Mouse (Mus musculus) liver, embryonic 14.5 days (tissue): ENCODE data around the gene Mapk13. TPM values are rescaled to one million over a fixed set of nuclear protein-coding genes. Genes with fewer than 3 reads are reported as not detected.
"Not testable (repeated sequence)": the region's sequence is repeated elsewhere in the genome, so short reads cannot be mapped to it uniquely, and the experiment has no call there.

Source experiments
- ATAC-seq: fragments of 200-750 bp; cut with Nextera tagmentation; 2 replicates; pipeline ENCODE4 v1.8.0; 2017; ENCODE audit warnings: moderate number of reproducible peaks, mild to moderate bottlenecking, moderate library complexity; ENCODE audit not compliant: insufficient read depth
- DNase-seq, 3 experiments: peaks; one replicate each; pipeline ENCODE4 v3.0.0-alpha.2; 2012 to 2013; ENCODE audit warnings: low read depth in 3 of 3, low spot score in 3 of 3
- H3K27ac ChIP-seq: fragments of 300-500 bp; sonication (generic); 2 replicates; pipeline ENCODE4 v1.5.1; 2014; ENCODE audit warnings: moderate library complexity, mild to moderate bottlenecking, control low read depth, inconsistent platforms
- H3K27me3 ChIP-seq: fragments of 300-500 bp; sonication (generic); 2 replicates; pipeline ENCODE4 v1.6.1; 2014; ENCODE audit warnings: mild to moderate bottlenecking, low read length, moderate library complexity; ENCODE audit not compliant: control insufficient read depth, insufficient read depth
- H3K36me3 ChIP-seq: fragments of 300-500 bp; sonication (generic); replicated peaks from 2 replicates; pipeline ENCODE4 v1.6.1; 2014; ENCODE audit warnings: low read depth; ENCODE audit not compliant: control insufficient read depth, insufficient read depth
- H3K4me1 ChIP-seq, 2 experiments: fragments of 200-500 bp in 1 of 2; fragments of 300-500 bp in 1 of 2; sonication (generic) in 1 of 2; replicated peaks; 2 replicates each; pipeline ENCODE4 v1.6.1; 2012 to 2014; ENCODE audit warnings: antibody characterized with exemption in 1 of 2, inconsistent platforms in 1 of 2, low read length in 1 of 2; ENCODE audit not compliant: control insufficient read depth in 2 of 2, insufficient read depth in 2 of 2
- H3K4me2 ChIP-seq: fragments of 300-500 bp; sonication (generic); 2 replicates; pipeline ENCODE4 v1.6.1; 2014; ENCODE audit warnings: low read depth, mild to moderate bottlenecking, control low read depth, moderate library complexity
- H3K4me3 ChIP-seq, 2 experiments: fragments of 200-500 bp in 1 of 2; fragments of 300-500 bp in 1 of 2; sonication (generic) in 1 of 2; 2 replicates each; pipeline ENCODE4 v1.5.1; 2012 to 2014; ENCODE audit warnings: low read depth in 2 of 2, low read length in 2 of 2, mild to moderate bottlenecking in 2 of 2, control low read depth in 1 of 2, inconsistent platforms in 1 of 2, moderate library complexity in 1 of 2; ENCODE audit not compliant: insufficient read depth in 1 of 2
- H3K9ac ChIP-seq: fragments of 300-500 bp; sonication (generic); replicated peaks from 2 replicates; pipeline ENCODE4 v1.6.1; 2014; ENCODE audit warnings: mild to moderate bottlenecking, control low read depth, moderate library complexity
- H3K9me3 ChIP-seq: fragments of 300-500 bp; sonication (generic); 2 replicates; pipeline ENCODE4 v1.6.1; 2016; ENCODE audit warnings: low read length, mixed read lengths; ENCODE audit not compliant: control insufficient read depth
- CTCF ChIP-seq: IDR thresholded peaks from 2 replicates; pipeline ENCODE4 v1.5.1; 2016; ENCODE audit warnings: antibody characterized with exemption, low read depth, control low read depth
- EP300 ChIP-seq: IDR thresholded peaks from 2 replicates; pipeline ENCODE4 v1.6.1; 2016; ENCODE audit warnings: antibody characterized with exemption, low read depth
- WGBS: fragments of 180-500 bp; shearing (Covaris S2); extraction: QIAGEN DNeasy Blood & Tissue Kit; methylation state at CpG from one replicate; pipeline ENCODE4 v1.1.7; 2014; ENCODE audit not compliant: insufficient replicate concordance; 5-methylcytosine and 5-hydroxymethylcytosine counted together
- polyA plus RNA-seq, 2 experiments: library from polyadenylated mRNA; depleted of rRNA in 1 of 2; stranded (reverse) in 1 of 2; unstranded in 1 of 2; fragments of >200 nt; fragmentation: Nextera tagmentation in 1 of 2; extraction: Ambion mirVana in 1 of 2; gene quantifications; 2 replicates each; pipeline versions ENCODE4 v1.2.1 to v1.2.3; 2012 to 2014

Gene Mapk13
- polyA plus RNA-seq, 2 experiments = 1.6 TPM

GRCm38 (mm10) chr17:28774303-28774702 is 5.2 kb downstream of the Mapk13 start:
- H3K4me2 ChIP-seq, H3K27ac ChIP-seq, H3K36me3 ChIP-seq, ATAC-seq, H3K9me3 ChIP-seq, DNase-seq, H3K4me1 ChIP-seq, H3K9ac ChIP-seq, H3K4me3 ChIP-seq: not testable (repeated sequence)
- WGBS = 90% methylated on average over 7 of the region's 9 CpGs
- H3K27me3 ChIP-seq = peaks cover 22% of the 10 kb centered on the region
- TF ChIP-seq CTCF = peak; percentile 70

- WGBS = 70% methylated on average over 4 of the region's 4 CpGs
- no peak overlapping the region for H3K4me3 ChIP-seq
- H3K27ac ChIP-seq = no peak overlapping the region
- DNase-seq = no peak
- no peaks in the 10 kb centered on the region for H3K4me1 ChIP-seq
- H3K36me3 ChIP-seq = no peaks in the 10 kb centered on the region
- no peak overlapping the region for H3K4me2 ChIP-seq
- ATAC-seq = no peak
- TF ChIP-seq CTCF (no peak), EP300 (no peak)
- peaks cover 14% of the 10 kb centered on the region for H3K27me3 ChIP-seq
- H3K9me3 ChIP-seq = no peaks in the 10 kb centered on the region
- no peak overlapping the region for H3K9ac ChIP-seq
These were observed 6.1 kb downstream of the Mapk13 start for GRCm38 (mm10) chr17:28775161-28775560.

- Histone ChIP-seq H3K36me3 (no peaks in the 10 kb centered on the region), H3K4me1 (no peaks in the 10 kb centered on the region), H3K4me3 (no peak overlapping the region), H3K9me3 (no peaks in the 10 kb centered on the region), H3K27ac (no peak overlapping the region), H3K9ac (no peak overlapping the region), H3K27me3 (no peaks in the 10 kb centered on the region), H3K4me2 (no peak overlapping the region)
- ATAC-seq = no peak
- no peak for DNase-seq
- TF ChIP-seq EP300 = no peak
- TF ChIP-seq CTCF = peak; percentile 72
- 72% methylated on average over 3 of the region's 3 CpGs for WGBS
These were observed 7.7 kb downstream of the Mapk13 start for GRCm38 (mm10) chr17:28776817-28777216.

DNA sequence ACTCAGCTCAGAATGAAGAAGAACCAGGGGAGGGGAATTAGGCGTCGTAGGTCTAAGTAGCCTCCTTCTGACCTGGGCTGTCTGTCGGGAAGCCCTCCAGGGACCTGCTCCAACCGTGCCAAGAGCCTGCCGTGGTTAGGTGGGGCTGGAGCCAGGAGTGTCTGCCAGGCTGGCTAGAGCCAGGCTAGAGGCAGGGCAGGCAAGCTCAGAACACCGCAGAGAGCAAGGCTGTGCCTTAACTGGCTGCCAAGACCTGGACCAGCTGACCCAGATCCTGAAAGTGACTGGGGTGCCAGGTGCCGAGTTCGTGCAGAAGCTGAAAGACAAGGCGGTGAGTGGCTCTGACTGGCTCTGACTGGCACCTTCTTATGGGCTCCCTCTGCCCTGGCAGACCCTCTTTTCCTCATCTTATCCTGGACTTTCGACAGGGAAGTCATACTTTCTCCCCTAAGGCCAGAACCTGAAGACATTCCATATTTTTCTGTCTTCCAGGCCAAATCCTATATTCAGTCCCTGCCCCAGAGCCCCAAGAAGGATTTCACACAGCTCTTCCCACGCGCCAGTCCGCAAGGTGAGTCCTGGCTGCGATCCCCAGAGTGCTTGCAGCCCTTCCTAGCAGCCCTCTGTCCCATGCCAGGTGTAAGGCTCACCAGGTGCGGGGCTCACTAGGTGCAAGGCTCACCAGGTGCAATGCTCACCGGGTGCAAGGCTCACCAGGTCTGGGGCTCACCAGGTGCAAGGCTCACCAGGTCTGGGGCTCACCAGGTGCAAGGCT is 8.3 kb downstream of the Mapk13 start:
- WGBS = 72% methylated on average over 16 of the region's 16 CpGs
- ATAC-seq = no peak
- DNase-seq = no peak
- H3K4me3 ChIP-seq = no peak overlapping the region
- no peaks in the 10 kb centered on the region for H3K27me3 ChIP-seq
- no peaks in the 10 kb centered on the region for H3K36me3 ChIP-seq
- H3K9ac ChIP-seq = no peak overlapping the region
- no peaks in the 10 kb centered on the region for H3K4me1 ChIP-seq
- H3K4me2 ChIP-seq = no peak overlapping the region
- no peak overlapping the region for H3K27ac ChIP-seq
- H3K9me3 ChIP-seq = no peaks in the 10 kb centered on the region
- TF ChIP-seq EP300 (no peak), CTCF (no peak)

DNA sequence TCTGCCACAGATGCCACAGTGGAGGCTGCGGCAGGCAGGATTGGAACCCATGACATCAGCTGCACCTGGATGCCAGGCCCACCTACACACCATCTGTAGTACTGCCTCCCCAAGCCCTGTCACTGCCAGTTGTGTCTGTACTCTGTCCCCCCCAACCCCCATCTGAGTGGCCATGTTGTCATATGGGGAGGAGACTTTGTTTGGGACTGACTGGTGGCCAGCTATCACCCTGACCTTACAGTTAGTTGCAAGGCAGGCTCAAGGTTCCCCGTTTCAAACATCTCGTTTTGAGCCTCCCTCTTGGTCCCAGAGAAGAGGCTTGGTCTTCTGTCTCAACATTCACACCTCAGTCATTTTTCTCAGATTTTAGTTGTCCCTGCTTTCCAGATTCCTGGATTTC is 10.6 kb downstream of the Mapk13 start:
- Histone ChIP-seq H3K9ac (no peak overlapping the region), H3K4me1 (no peaks in the 10 kb centered on the region), H3K9me3 (no peaks in the 10 kb centered on the region), H3K27me3 (no peaks in the 10 kb centered on the region), H3K36me3 (no peaks in the 10 kb centered on the region), H3K4me3 (no peak overlapping the region), H3K27ac (no peak overlapping the region), H3K4me2 (no peak overlapping the region)
- no peak for TF ChIP-seq EP300
- TF ChIP-seq CTCF = no peak
- DNase-seq (no peak), ATAC-seq (no peak)
- WGBS = 56% methylated on average over 3 of the region's 3 CpGs
